Mouse (Mus musculus): ENCODE results near the gene E130218I03Rik.

DNA sequence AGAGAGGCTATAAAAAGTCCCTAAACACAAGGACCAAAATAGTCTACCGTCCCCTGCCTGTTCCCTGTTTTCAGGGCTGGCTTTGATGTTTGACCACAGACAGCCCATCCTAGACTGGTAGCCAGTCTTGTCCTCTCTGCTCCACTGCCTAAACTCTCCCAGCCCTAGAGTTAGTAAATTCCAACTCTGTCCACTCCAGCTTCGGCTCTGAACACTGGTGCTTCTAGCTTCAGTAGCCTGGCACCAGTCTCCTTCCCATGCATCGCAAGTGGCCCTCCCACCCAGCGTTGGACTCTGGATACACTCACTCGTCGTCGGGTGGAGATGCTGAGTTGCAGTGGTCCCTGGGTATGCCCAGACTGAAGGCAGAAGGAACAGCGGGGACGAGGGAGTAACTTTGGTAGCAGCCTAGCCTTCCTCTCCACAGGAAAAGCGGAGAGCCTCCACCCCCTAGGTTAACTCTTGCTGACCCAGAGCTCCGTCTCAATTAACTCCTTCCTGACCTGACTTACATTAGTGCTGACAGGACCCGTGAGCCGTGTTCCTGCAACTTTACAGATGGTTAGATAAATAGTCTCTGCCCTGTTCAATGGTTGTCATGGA is 10.4 kb downstream of the E130218I03Rik start, which contains the start of gene Grrp1:
- no peak for TF ChIP-seq CTCF (IDR thresholded peaks at IDR 0.05; ENCODE audit: extremely low read depth, insufficient read depth, insufficient read length, insufficient replicate concordance)
- TF ChIP-seq POLR2A (IDR thresholded peaks at IDR 0.05; ENCODE audit: low read depth, low read length) = no peak
